8 mouse cellular contexts compared by ENCODE assay signal in genomic region chr19:60873501-60873900, GRCm38 (mm10). TPM values are rescaled to one million over a fixed set of nuclear protein-coding genes. Genes with fewer than 3 reads are reported as not detected.
DNase-seq lines count a peak whose midpoint lies in the region; ATAC-seq lines count a peak whose summit lies in the region.

No protein-coding gene starts in this region.

- ATAC-seq in megakaryocyte, adult 5-6 weeks (ENCODE audit: poor library complexity, severe bottlenecking) = no peak
- ATAC-seq in heart, embryonic 14.5 days (ENCODE audit: insufficient number of reproducible peaks, insufficient read depth, low FRiP score, low read depth) = no peak; the same call in 1 of the 2 replicates
- no peak for ATAC-seq in midbrain, embryonic 13.5 days

- H3K4me2 ChIP-seq in heart, embryonic 14.5 days (ENCODE audit: low read length) = peak overlapping the region; percentile 63
- H3K4me2 ChIP-seq in midbrain, embryonic 13.5 days (replicated peaks) = peak overlapping the region; percentile 59

- peak; percentile 22 to 31 for DNase-seq in adrenal gland, postnatal 4 days (ENCODE audit: low spot score in 2 of 2)
- DNase-seq in kidney, postnatal 25 days = peak; percentile 18 to 59
- DNase-seq in yolk sac, embryonic 10.5 days (ENCODE audit: low spot score) = peak; percentile 25
- DNase-seq in gastrocnemius, adult 8-10 months (ENCODE audit: low spot score in 2 of 2) = no peak

- H3K27ac ChIP-seq in heart, embryonic 14.5 days (replicated peaks in 1 of 2; ENCODE audit: control insufficient read depth in 1 of 2, insufficient read depth in 1 of 2, low read depth in 2 of 2, low read length in 2 of 2) = peak overlapping the region; percentile 74 to 76; a peak in 3 of 4 replicates
- peak overlapping the region; percentile 19; the same call in 1 of the 2 replicates for H3K27ac ChIP-seq in midbrain, embryonic 13.5 days

- H3K4me1 ChIP-seq in megakaryocyte, embryonic 14.5 days = peaks cover 35% of the 10 kb centered on the region
- peaks cover 2 to 9% of the 10 kb centered on the region in 2 experiments; a peak in 2 of 4 replicates for H3K4me1 ChIP-seq in heart, embryonic 14.5 days (ENCODE audit: control insufficient read depth in 2 of 2, insufficient read depth in 2 of 2, low read length in 2 of 2)
- peaks cover 12% of the 10 kb centered on the region for H3K4me1 ChIP-seq in midbrain, embryonic 13.5 days (replicated peaks)

- no peaks in the 10 kb centered on the region for H3K9me3 ChIP-seq in megakaryocyte, embryonic 14.5 days
- H3K9me3 ChIP-seq in heart, embryonic 14.5 days (ENCODE audit: control insufficient read depth, low read length) = no peaks in the 10 kb centered on the region
- no peaks in the 10 kb centered on the region for H3K9me3 ChIP-seq in midbrain, embryonic 13.5 days

- 12% methylated on average over 4 of the region's 4 CpGs for WGBS in heart, embryonic 14.5 days
- 40% methylated on average over 4 of the region's 4 CpGs for whole genome bisulfite sequencing in midbrain, embryonic 13.5 days

- H3K9ac ChIP-seq in heart, embryonic 14.5 days (ENCODE audit: low read length) = peak overlapping the region; percentile 73; the same call in 1 of the 2 replicates
- H3K9ac ChIP-seq in midbrain, embryonic 13.5 days (replicated peaks) = no peak overlapping the region

- no peaks in the 10 kb centered on the region for H3K27me3 ChIP-seq in megakaryocyte, embryonic 14.5 days (replicated peaks)
- no peaks in the 10 kb centered on the region for H3K27me3 ChIP-seq in heart, embryonic 14.5 days (ENCODE audit: control insufficient read depth, insufficient read depth, low read length)
- H3K27me3 ChIP-seq in midbrain, embryonic 13.5 days = no peaks in the 10 kb centered on the region

- peaks cover 43% of the 10 kb centered on the region for H3K36me3 ChIP-seq in megakaryocyte, embryonic 14.5 days (replicated peaks; ENCODE audit: low read length)
- H3K36me3 ChIP-seq in heart, embryonic 14.5 days (ENCODE audit: control insufficient read depth, insufficient read depth, low read length) = peaks cover 38% of the 10 kb centered on the region
- H3K36me3 ChIP-seq in midbrain, embryonic 13.5 days = peaks cover 13% of the 10 kb centered on the region

- H3K4me3 ChIP-seq in megakaryocyte, embryonic 14.5 days (replicated peaks) = peak overlapping the region; percentile 97
- H3K4me3 ChIP-seq in heart, embryonic 14.5 days (ENCODE audit: control insufficient read depth in 1 of 2, insufficient read depth in 1 of 2, low read depth in 1 of 2, low read length in 2 of 2) = peak overlapping the region; percentile 53 to 89
- H3K4me3 ChIP-seq in midbrain, embryonic 13.5 days (replicated peaks) = peak overlapping the region; percentile 57

RNA-seq across cellular contexts. Expression of gene Prdx3, which starts 0.9 kb away (rescaled TPM):
- polyA plus RNA-seq in megakaryocyte, embryonic 14.5 days (2012; ENCODE audit: insufficient read depth, low replicate concordance) = 7.1 and 9.4 TPM in 2 replicates
- total RNA-seq in megakaryocyte, adult 5-6 weeks (2015) = 77.9 and 78.0 TPM in 2 replicates
- total RNA-seq in megakaryocyte, adult 5-6 weeks (2017) = 67.6 and 75.0 TPM in 2 replicates
- total RNA-seq in adrenal gland, postnatal 4 days (2021) = 100 to 1,000 TPM; 367 to 384 TPM
- 201 and 205 TPM in 2 replicates for polyA plus RNA-seq in heart, embryonic 14.5 days (2014; fragmentation: Nextera tagmentation; extraction: Ambion mirVana)
- 88.2 and 95.2 TPM in 2 replicates for polyA plus RNA-seq in midbrain, embryonic 13.5 days (2015; fragmentation: Nextera tagmentation; extraction: Ambion mirVana)
- 100 to 1,000 TPM; 213 to 249 (median 226) TPM for total RNA-seq in gastrocnemius, adult 8-10 months (2022)

RNA-seq across cellular contexts. Expression of gene Sfxn4, which starts 12.2 kb away (rescaled TPM):
- not detected in 2 replicates for polyA plus RNA-seq in megakaryocyte, embryonic 14.5 days (2012; ENCODE audit: insufficient read depth, low replicate concordance)
- total RNA-seq in megakaryocyte, adult 5-6 weeks (2015) = 0.80 and 1.3 TPM in 2 replicates
- total RNA-seq in megakaryocyte, adult 5-6 weeks (2017) = 0.37 and 0.69 TPM in 2 replicates
- 1 to 10 TPM; 6.4 to 6.7 TPM for total RNA-seq in adrenal gland, postnatal 4 days (2021)
- 7.7 and 8.5 TPM in 2 replicates for polyA plus RNA-seq in heart, embryonic 14.5 days (2014; fragmentation: Nextera tagmentation; extraction: Ambion mirVana)
- polyA plus RNA-seq in midbrain, embryonic 13.5 days (2015; fragmentation: Nextera tagmentation; extraction: Ambion mirVana) = 12.6 and 14.4 TPM in 2 replicates
- 1 to 10 TPM; 1.9 to 3.1 (median 2.2) TPM for total RNA-seq in gastrocnemius, adult 8-10 months (2022)

RNA-seq across cellular contexts. Expression of gene Grk5, which starts 16.0 kb away (rescaled TPM):
- polyA plus RNA-seq in megakaryocyte, embryonic 14.5 days (2012; ENCODE audit: insufficient read depth, low replicate concordance) = 0.25 and 5.0 TPM in 2 replicates
- 25.9 and 27.6 TPM in 2 replicates for total RNA-seq in megakaryocyte, adult 5-6 weeks (2015)
- total RNA-seq in megakaryocyte, adult 5-6 weeks (2017) = 27.7 and 30.7 TPM in 2 replicates
- total RNA-seq in adrenal gland, postnatal 4 days (2021) = 10 to 100 TPM; 11.0 to 11.3 TPM
- 4.5 TPM in 2 replicates for polyA plus RNA-seq in heart, embryonic 14.5 days (2014; fragmentation: Nextera tagmentation; extraction: Ambion mirVana)
- 2.7 and 3.1 TPM in 2 replicates for polyA plus RNA-seq in midbrain, embryonic 13.5 days (2015; fragmentation: Nextera tagmentation; extraction: Ambion mirVana)
- total RNA-seq in gastrocnemius, adult 8-10 months (2022) = 1 to 10 TPM; 2.4 to 4.0 (median 2.7) TPM

Comparison
In these comparisons a context has a peak if more than half of its experiments do, and no peak if none do; other contexts are left out.
1. DNase-seq: peak in adrenal gland, postnatal 4 days (2 of 2), kidney, postnatal 25 days (2 of 2) and yolk sac, embryonic 10.5 days (single experiment); none in gastrocnemius, adult 8-10 months (0 of 2).
2. Peak in every context shown above with its lines, with median percentiles within 50 percentile points of each other: H3K4me3 ChIP-seq.